Mouse (Mus musculus) stomach, postnatal 0 days (tissue): ENCODE data around the gene Samd4.

Experiments
- CTCF ChIP-seq: IDR thresholded peaks from 2 replicates; pipeline ENCODE4 v1.5.1; 2016; ENCODE audit warnings: antibody characterized with exemption, low read depth, mild to moderate bottlenecking, moderate library complexity
- EP300 ChIP-seq: optimal IDR thresholded peaks from 2 replicates; pipeline ENCODE3; 2016; ENCODE audit warnings: antibody characterized with exemption

- no peak for TF ChIP-seq CTCF
- no peak for TF ChIP-seq EP300
These were observed 268.7 kb downstream of the Samd4 start for GRCm38 (mm10) chr14:47151306-47151705.
